Mouse (Mus musculus) bone marrow, adult 2 months (tissue): ENCODE results near the gene Gm3238. TPM values are rescaled to one million over a fixed set of nuclear protein-coding genes. Genes with fewer than 3 reads are reported as not detected.
"Not testable (repeated sequence)": the region's sequence is repeated elsewhere in the genome, so short reads cannot be mapped to it uniquely, and the experiment has no call there.

ENCODE experiments used
- H3K27ac ChIP-seq: fragments of 200-500 bp; 2 replicates; pipeline ENCODE4 v1.5.1; 2012; ENCODE audit warnings: low read depth, mild to moderate bottlenecking, control low read depth, inconsistent platforms, low read length; ENCODE audit not compliant: control insufficient read depth, poor library complexity, insufficient read depth
- H3K4me1 ChIP-seq: fragments of 200-500 bp; 2 replicates; pipeline ENCODE4 v1.6.1; 2011; ENCODE audit warnings: low read length; ENCODE audit not compliant: control insufficient read depth, insufficient read depth
- H3K4me3 ChIP-seq: fragments of 200-500 bp; replicated peaks from 2 replicates; pipeline ENCODE3; 2011; ENCODE audit warnings: mild to moderate bottlenecking, low read depth, low read length, control low read depth; ENCODE audit not compliant: control insufficient read depth
- CTCF ChIP-seq: fragments of 200-500 bp; IDR thresholded peaks from 2 replicates; pipeline ENCODE4 v1.5.1; 2011; ENCODE audit warnings: low read length, control low read depth; ENCODE audit not compliant: control insufficient read depth, insufficient read depth
- POLR2A ChIP-seq: fragments of 200-500 bp; IDR thresholded peaks from 2 replicates; pipeline ENCODE4 v1.6.1; 2011; ENCODE audit warnings: low read depth, mild to moderate bottlenecking, control low read depth, low read length, borderline replicate concordance; ENCODE audit not compliant: control insufficient read depth
- WGBS: fragments of 180-500 bp; shearing (Covaris S2); methylation state at CpG from one replicate; pipeline ENCODE4 v1.1.7; 2018; 5-methylcytosine and 5-hydroxymethylcytosine counted together
- polyA plus RNA-seq: library from polyadenylated mRNA; stranded (reverse); fragments of >200 nt; gene quantifications from 2 replicates; pipeline ENCODE4 v1.2.4, GENCODE M21; 2011; ENCODE audit warnings: low replicate concordance; ENCODE audit not compliant: missing spikeins, insufficient read depth, insufficient read length

Gm3238 gene
- polyA plus RNA-seq, 1 experiment: not detected

DNA sequence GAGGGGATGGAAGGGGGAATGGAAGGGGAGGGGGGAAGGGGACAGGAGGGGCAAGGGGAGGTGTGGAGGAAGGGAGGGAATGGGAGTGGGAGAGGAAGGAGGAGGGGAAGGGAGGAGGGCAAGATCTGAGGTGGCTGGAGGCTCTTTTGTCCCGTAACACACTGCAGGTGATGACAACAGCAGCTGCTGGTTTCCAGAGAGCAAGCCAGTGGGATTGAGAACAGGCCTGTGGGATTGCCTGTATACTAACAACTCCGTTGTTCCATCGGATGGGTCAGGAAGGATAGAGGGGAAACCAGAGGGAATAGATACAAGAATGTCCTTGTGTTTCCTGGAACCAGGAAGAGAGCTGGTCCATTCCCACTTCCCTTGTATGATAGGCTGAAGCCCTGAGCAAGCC lies 26.6 kb upstream of the Gm3238 start:
- 46% methylated on average over 3 of the region's 3 CpGs for WGBS
- Histone ChIP-seq H3K4me1 (no peaks in the 10 kb centered on the region), H3K27ac (no peak overlapping the region), H3K4me3 (no peak overlapping the region)
- no peak for TF ChIP-seq POLR2A
- TF ChIP-seq CTCF: no peak

DNA sequence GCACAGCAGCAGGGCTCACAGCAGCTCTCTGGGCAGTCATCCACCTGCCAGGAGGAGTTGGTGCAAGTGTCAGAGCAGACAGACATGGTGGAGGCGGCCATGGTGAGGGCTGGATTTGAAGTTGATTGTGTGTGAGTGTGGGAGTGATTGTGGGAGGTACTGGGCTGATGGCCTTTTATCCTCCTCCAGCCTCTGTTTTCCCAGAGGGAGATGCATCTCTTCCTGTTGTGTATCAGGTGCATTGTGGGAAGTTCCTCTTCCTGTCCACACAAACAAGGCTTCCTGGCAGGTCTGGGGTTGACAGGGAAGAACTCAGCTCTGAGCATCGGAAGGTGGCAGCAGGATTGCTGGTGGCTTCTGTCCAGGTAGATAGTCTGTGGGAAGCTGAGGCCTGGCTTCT lies 23.9 kb upstream of the Gm3238 start, which contains the start of gene Gm9639:
Gene Gm9639, minus strand, starts transcription at position 101 of the 400 bp plus-strand sequence.
- TF ChIP-seq CTCF: no peak
- TF ChIP-seq POLR2A: no peak
- no peak within 1 kb of the TSS for H3K27ac ChIP-seq
- no peak within 1 kb of the TSS for H3K4me3 ChIP-seq
- 52% methylated on average over 2 of the region's 2 CpGs for WGBS
- H3K4me1 ChIP-seq: no peaks in the 10 kb centered on the region

DNA sequence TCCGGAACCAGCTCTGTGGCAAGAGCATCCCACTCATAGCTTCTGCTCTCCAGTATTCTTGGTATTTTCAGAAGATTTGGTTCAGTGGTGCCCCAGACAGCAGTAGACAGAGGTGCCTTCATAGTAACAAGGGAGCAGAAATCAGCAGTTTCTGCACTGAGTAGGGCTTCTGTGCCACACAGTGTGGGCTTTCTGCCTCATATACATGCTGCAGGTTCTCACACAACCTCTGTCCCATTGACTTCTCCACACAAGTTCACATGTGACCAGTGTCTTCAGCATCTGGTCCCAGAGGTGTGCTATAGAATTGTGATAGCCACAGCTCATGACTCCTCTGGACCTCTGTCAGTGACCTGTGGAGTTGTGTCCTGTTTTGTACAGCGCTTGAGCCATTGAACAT lies 17.5 kb upstream of the Gm3238 start:
- Histone ChIP-seq H3K27ac (no peak overlapping the region), H3K4me1 (no peaks in the 10 kb centered on the region), H3K4me3 (no peak overlapping the region)
- WGBS: 67% methylated on average over 2 of the region's 2 CpGs
- TF ChIP-seq POLR2A: no peak
- no peak for TF ChIP-seq CTCF

DNA sequence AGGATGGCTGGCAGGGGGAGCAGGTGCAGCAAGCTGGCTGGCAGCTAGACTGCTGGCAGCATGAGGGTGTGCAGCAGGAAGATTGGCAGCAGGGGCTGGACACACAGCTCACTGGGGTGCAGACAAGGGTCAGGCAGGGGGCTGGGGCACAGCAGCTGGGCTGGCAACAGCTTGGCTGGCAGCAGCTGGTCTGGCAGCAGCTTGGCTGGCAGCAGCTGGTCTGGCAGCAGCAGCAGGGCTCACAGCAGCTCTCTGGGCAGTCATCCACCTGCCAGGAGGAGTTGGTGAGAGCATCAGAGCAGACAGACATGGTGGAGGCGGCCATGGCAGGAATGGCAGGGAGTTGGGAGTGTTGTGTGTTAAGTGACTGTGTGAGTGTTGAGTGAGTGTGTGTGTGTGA lies 16.8 kb upstream of the Gm3238 start, which contains the start of gene Gm7137:
Gene Gm7137, minus strand, starts transcription at position 325 of the 400 bp plus-strand sequence.
- H3K4me3 ChIP-seq, H3K27ac ChIP-seq, H3K4me1 ChIP-seq: not testable (repeated sequence)
- WGBS: 78% methylated on average over 1 of the region's 1 CpGs

DNA sequence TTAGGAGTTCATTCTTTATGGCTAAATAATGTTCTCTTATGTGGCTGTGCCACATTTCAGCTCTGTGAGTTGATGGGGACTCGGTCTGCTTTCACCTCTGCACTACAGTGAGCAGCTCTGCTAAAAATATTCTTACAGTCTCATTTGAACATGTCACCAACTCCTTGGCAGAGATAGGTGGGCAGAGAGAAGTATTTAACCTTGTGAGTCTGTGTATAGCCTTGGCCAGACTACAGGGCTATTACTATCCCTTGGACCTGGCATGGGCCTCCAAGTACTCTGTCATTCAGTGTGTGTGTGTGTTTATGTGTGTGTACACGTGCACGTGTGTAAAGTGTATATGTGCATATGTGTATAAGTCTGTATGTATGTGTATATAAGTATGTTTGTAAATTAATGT lies 12.3 kb upstream of the Gm3238 start:
- 82% methylated on average over 3 of the region's 3 CpGs for WGBS

DNA sequence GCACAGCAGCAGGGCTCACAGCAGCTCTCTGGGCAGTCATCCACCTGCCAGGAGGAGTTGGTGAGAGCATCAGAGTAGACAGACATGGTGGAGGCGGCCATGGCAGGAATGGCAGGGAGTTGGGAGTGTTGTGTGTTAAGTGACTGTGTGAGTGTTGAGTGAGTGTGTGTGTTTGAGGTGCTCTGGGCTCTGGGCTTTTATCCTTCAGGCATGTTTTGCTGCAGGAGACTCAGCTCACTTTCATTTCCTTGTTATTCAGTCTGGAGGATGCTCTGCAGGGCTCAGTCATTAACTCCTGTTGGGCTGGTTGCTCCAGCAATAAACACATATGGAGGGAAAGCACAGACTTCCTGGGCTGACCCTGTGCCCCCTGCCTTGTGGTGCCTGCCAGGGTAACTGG lies 11.3 kb upstream of the Gm3238 start, which contains the start of gene Gm3250:
Gene Gm3250, minus strand, starts transcription at position 101 of the 400 bp plus-strand sequence.
- not testable (repeated sequence) for H3K4me3 ChIP-seq, H3K4me1 ChIP-seq, H3K27ac ChIP-seq
- WGBS: no CpG with 5 or more reads among the region's 1 CpGs

More for the DNA sequence above, 12.3 kb upstream of the Gm3238 start:
- H3K27ac ChIP-seq, H3K4me3 ChIP-seq, H3K4me1 ChIP-seq: not testable (repeated sequence)

DNA sequence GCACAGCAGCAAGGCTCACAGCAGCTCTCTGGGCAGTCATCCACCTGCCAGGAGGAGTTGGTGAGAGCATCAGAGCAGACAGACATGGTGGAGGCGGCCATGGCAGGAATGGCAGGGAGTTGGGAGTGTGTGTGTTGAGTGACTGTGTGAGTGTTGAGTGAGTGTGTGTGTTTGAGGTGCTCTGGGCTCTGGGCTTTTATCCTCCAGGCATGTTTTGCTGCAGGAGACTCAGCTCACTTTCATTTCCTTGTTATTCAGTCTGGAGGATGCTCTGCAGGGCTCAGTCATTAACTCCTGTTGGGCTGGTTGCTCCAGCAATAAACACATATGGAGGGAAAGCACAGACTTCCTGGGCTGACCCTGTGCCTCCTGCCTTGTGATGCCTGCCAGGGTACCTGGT lies 5.7 kb upstream of the Gm3238 start, which contains the start of gene Gm7138:
Gene Gm7138, minus strand, starts transcription at position 101 of the 400 bp plus-strand sequence.
- not testable (repeated sequence) for H3K4me1 ChIP-seq, H3K4me3 ChIP-seq, H3K27ac ChIP-seq
- 63% methylated on average over 1 of the region's 1 CpGs for WGBS

DNA sequence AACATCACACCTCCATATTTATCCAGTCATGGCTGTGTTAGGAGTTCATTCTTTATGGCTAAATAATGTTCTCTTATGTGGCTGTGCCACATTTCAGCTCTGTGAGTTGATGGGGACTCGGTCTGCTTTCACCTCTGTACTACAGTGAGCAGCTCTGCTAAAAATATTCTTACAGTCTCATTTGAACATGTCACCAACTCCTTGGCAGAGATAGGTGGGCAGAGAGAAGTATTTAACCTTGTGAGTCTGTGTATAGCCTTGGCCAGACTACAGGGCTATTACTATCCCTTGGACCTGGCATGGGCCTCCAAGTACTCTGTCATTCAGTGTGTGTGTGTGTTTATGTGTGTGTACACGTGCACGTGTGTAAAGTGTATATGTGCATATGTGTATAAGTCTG lies 1.0 kb upstream of the Gm3238 start:
- not testable (repeated sequence) for H3K4me1 ChIP-seq, H3K27ac ChIP-seq, H3K4me3 ChIP-seq
- WGBS: 92% methylated on average over 2 of the region's 3 CpGs

DNA sequence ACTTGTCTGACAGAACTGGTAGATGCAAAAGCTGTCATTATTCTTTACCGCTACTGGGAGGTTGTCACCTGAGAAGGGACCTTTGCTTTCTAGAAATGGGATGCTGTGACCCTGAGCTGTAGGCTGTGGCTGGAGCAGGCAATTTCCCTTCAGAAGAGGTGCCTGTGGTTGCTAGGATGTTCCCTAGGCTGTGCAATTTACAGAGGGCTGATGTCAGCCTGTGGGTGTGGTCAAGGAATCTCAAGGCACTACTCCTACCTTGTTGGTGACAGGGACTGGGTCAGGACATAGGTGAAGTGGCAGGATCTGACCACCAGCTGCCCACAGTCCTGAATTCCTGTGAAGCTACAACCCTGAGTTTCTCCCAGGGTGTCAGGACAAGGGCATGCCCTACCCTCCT lies 1.4 kb downstream of the Gm3238 start:
- no peak overlapping the region for H3K27ac ChIP-seq
- 78% methylated on average over 1 of the region's 1 CpGs for WGBS
- H3K4me1 ChIP-seq: no peaks in the 10 kb centered on the region
- TF ChIP-seq CTCF: no peak
- no peak for TF ChIP-seq POLR2A
- H3K4me3 ChIP-seq: no peak overlapping the region

DNA sequence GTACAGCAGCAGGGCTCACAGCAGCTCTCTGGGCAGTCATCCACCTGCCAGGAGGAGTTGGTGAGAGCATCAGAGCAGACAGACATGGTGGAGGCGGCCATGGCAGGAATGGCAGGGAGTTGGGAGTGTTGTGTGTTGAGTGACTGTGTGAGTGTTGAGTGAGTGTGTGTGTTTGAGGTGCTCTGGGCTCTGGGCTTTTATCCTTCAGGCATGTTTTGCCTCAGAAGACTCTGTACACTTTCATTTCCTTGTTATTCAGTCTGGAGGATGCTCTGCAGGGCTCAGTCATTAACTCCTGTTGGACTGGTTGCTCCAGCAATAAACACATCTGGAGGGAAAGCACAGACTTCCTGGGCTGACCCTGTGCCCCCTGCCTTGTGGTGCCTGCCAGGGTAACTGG lies 11.5 kb downstream of the Gm3238 start, which contains the start of gene Gm3233:
Gene Gm3233, minus strand, starts transcription at position 101 of the 400 bp plus-strand sequence.
- no CpG with 5 or more reads among the region's 1 CpGs for WGBS
- H3K27ac ChIP-seq, H3K4me3 ChIP-seq, H3K4me1 ChIP-seq: not testable (repeated sequence)
